Mouse (Mus musculus) inflammation-experienced regulatory T-cells, adult 16 weeks (primary cell): ENCODE measurements around the gene Ppp4c. TPM values are rescaled to one million over a fixed set of nuclear protein-coding genes. Genes with fewer than 3 reads are reported as not detected.

Source experiments
- polyA plus RNA-seq: library from polyadenylated mRNA; unstranded; fragments of 100-300 nt; shearing (Covaris generic); gene quantifications from one replicate; pipeline ENCODE4 v1.2.1, GENCODE M21; 2017

The Ppp4c gene
- 458 TPM for polyA plus RNA-seq

GRCm38 (mm10) chr7:126791851-126792720 is at the start of gene Ppp4c:
Ppp4c (minus strand) TSS chr7:126792496.

GRCm38 (mm10) chr7:126831539-126831938 is 39.2 kb upstream of the Ppp4c start, which contains the start of gene 4930451I11Rik:
4930451I11Rik (minus strand) TSS chr7:126831639.

GRCm38 (mm10) chr7:126797411-126798126 is 5.3 kb upstream of the Ppp4c start, which contains the start of gene Fam57b:
Fam57b (plus strand) TSS chr7:126797668.

GRCm38 (mm10) chr7:126780971-126781635 is 11.2 kb downstream of the Ppp4c start, which contains the start of gene Tbx6:
Tbx6 (plus strand) TSS chr7:126781483.

GRCm38 (mm10) chr7:126776598-126777057 is 15.7 kb downstream of the Ppp4c start, which contains the start of gene Ypel3:
Ypel3 (plus strand) TSS chr7:126776955.

GRCm38 (mm10) chr7:126766201-126766600 is 26.1 kb downstream of the Ppp4c start, which contains the start of gene Gdpd3:
Gdpd3 (plus strand) TSS chr7:126766334.

GRCm38 (mm10) chr7:126759050-126759671 is 33.1 kb downstream of the Ppp4c start, which contains the start of gene Mapk3:
Mapk3 (plus strand) TSS chr7:126759601.

Other genes starting within 250 kb of the Ppp4c start
- gene Eif3c, start 226.1 kb downstream of the Ppp4c start, polyA plus RNA-seq = 223 TPM
- 3.6 TPM for gene Apobr, start 207.6 kb downstream of the Ppp4c start, polyA plus RNA-seq
- 123 TPM for gene Cln3, start 206.7 kb downstream of the Ppp4c start, polyA plus RNA-seq
- gene Il27, start 197.6 kb downstream of the Ppp4c start, polyA plus RNA-seq = not detected
- gene Nupr1, start 161.6 kb downstream of the Ppp4c start, polyA plus RNA-seq = not detected
- gene Sgf29, start 143.2 kb downstream of the Ppp4c start, polyA plus RNA-seq = 107 TPM
- 1.3 TPM for gene Sult1a1, start 116.1 kb downstream of the Ppp4c start, polyA plus RNA-seq
- 125 TPM for gene Bola2, start 97.1 kb downstream of the Ppp4c start, polyA plus RNA-seq
- 10.3 TPM for gene Slx1b, start 96.7 kb downstream of the Ppp4c start, polyA plus RNA-seq
- gene Coro1a, start 84.7 kb downstream of the Ppp4c start, polyA plus RNA-seq = 3,429 TPM
- 33.0 TPM for gene Mapk3, start 32.9 kb downstream of the Ppp4c start, polyA plus RNA-seq
- gene Gdpd3, start 26.2 kb downstream of the Ppp4c start, polyA plus RNA-seq = 1.9 TPM
- gene Ypel3, start 15.5 kb downstream of the Ppp4c start, polyA plus RNA-seq = 379 TPM
- 4.7 TPM for gene Tbx6, start 11.0 kb downstream of the Ppp4c start, polyA plus RNA-seq
- gene Fam57b, start 5.2 kb upstream of the Ppp4c start, polyA plus RNA-seq = not detected
- gene 4930451I11Rik, start 39.1 kb upstream of the Ppp4c start, polyA plus RNA-seq = not detected
- gene Doc2a, start 54.9 kb upstream of the Ppp4c start, polyA plus RNA-seq = not detected
- 18.3 TPM for gene Hirip3, start 69.5 kb upstream of the Ppp4c start, polyA plus RNA-seq
- 103 TPM for gene Ino80e, start 69.9 kb upstream of the Ppp4c start, polyA plus RNA-seq
- 71.5 TPM for gene Taok2, start 92.2 kb upstream of the Ppp4c start, polyA plus RNA-seq
- gene Tmem219, start 130.4 kb upstream of the Ppp4c start, polyA plus RNA-seq = 50.5 TPM
- 12.3 TPM for gene Kctd13, start 136.4 kb upstream of the Ppp4c start, polyA plus RNA-seq
- not detected for gene Asphd1, start 157.1 kb upstream of the Ppp4c start, polyA plus RNA-seq
- 0.65 TPM for gene Sez6l2, start 158.1 kb upstream of the Ppp4c start, polyA plus RNA-seq
- gene Cdipt, start 183.4 kb upstream of the Ppp4c start, polyA plus RNA-seq = 358 TPM
- gene Cdiptos, start 183.6 kb upstream of the Ppp4c start, polyA plus RNA-seq = 3.1 TPM
- gene Mvp, start 222.1 kb upstream of the Ppp4c start, polyA plus RNA-seq = 61.2 TPM
- 1.2 TPM for gene Pagr1b, start 224.0 kb upstream of the Ppp4c start, polyA plus RNA-seq
- gene Pagr1a, start 224.9 kb upstream of the Ppp4c start, polyA plus RNA-seq = 166 TPM
- 47.3 TPM for gene Gm42742, start 228.6 kb upstream of the Ppp4c start, polyA plus RNA-seq
- gene Prrt2, start 228.7 kb upstream of the Ppp4c start, polyA plus RNA-seq = 27.4 TPM
- gene Maz, start 234.5 kb upstream of the Ppp4c start, polyA plus RNA-seq = 27.5 TPM
- gene Kif22, start 250.0 kb upstream of the Ppp4c start, polyA plus RNA-seq = 16.5 TPM